Mouse (Mus musculus) forebrain, postnatal 0 days (tissue): ENCODE results near the gene Wdr70. TPM values are rescaled to one million over a fixed set of nuclear protein-coding genes. Genes with fewer than 3 reads are reported as not detected.
A peak's percentile ranks its signal among the peaks of the same experiment; 100 is the strongest.

Source experiments
- ATAC-seq: fragments of 200-750 bp; cut with Nextera tagmentation; 2 replicates; pipeline ENCODE4 v1.8.0; 2017; ENCODE audit warnings: mild to moderate bottlenecking, moderate library complexity
- DNase-seq: peaks from one replicate; pipeline ENCODE4 v3.0.0-alpha.2; 2015
- H3K27ac ChIP-seq: fragments of 300-500 bp; sonication (generic); 2 replicates; pipeline ENCODE4 v1.5.1; 2014; ENCODE audit warnings: low read depth, mild to moderate bottlenecking, antibody characterized with exemption, low read length, moderate library complexity, mixed read lengths
- H3K27me3 ChIP-seq: fragments of 300-500 bp; sonication (generic); 2 replicates; pipeline ENCODE4 v1.6.1; 2014; ENCODE audit warnings: mild to moderate bottlenecking, low read length, mixed read lengths; ENCODE audit not compliant: insufficient read depth
- H3K36me3 ChIP-seq: fragments of 300-500 bp; sonication (generic); 2 replicates; pipeline ENCODE4 v1.6.1; 2014; ENCODE audit warnings: mild to moderate bottlenecking, moderate library complexity; ENCODE audit not compliant: insufficient read depth
- H3K4me1 ChIP-seq: fragments of 300-500 bp; sonication (generic); 2 replicates; pipeline ENCODE4 v1.6.1; 2014; ENCODE audit warnings: antibody characterized with exemption; ENCODE audit not compliant: insufficient read depth
- H3K4me2 ChIP-seq: fragments of 300-500 bp; sonication (generic); 2 replicates; pipeline ENCODE4 v1.6.1; 2014; ENCODE audit warnings: low read depth, mild to moderate bottlenecking, moderate library complexity
- H3K4me3 ChIP-seq: fragments of 300-500 bp; sonication (generic); 2 replicates; pipeline ENCODE4 v1.5.1; 2014; ENCODE audit warnings: low read depth, low read length, mixed read lengths
- H3K9ac ChIP-seq: fragments of 300-500 bp; sonication (generic); 2 replicates; pipeline ENCODE4 v1.6.1; 2014; ENCODE audit warnings: mild to moderate bottlenecking
- H3K9me3 ChIP-seq: fragments of 300-500 bp; sonication (generic); 2 replicates; pipeline ENCODE4 v1.6.1; 2016; ENCODE audit warnings: low read length
- CTCF ChIP-seq: sonication (generic); IDR thresholded peaks from 2 replicates; pipeline ENCODE4 v1.5.1; 2016; ENCODE audit warnings: antibody characterized with exemption, control low read depth, low read depth
- WGBS: fragments of 180-500 bp; shearing (Covaris S2); extraction: QIAGEN DNeasy Blood & Tissue Kit; methylation state at CpG from one replicate; pipeline ENCODE4 v1.1.7; 2014; 5-methylcytosine and 5-hydroxymethylcytosine counted together
- polyA plus RNA-seq: library from polyadenylated mRNA; unstranded; fragments of >200 nt; fragmentation: Nextera tagmentation; extraction: Ambion mirVana; gene quantifications from 2 replicates; pipeline ENCODE4 v1.2.1, GENCODE M21; 2015
- total RNA-seq: library from RNA; depleted of rRNA; stranded (reverse); fragments of >200 nt; gene quantifications from 2 replicates; pipeline ENCODE4 v1.2.3, GENCODE M21; 2014

Gene Wdr70
- total and polyA plus RNA-seq, 2 experiments from 2014 or later: 66.8 to 71.3 TPM

GRCm38 (mm10) chr15:7886591-7886990 is 212.4 kb downstream of the Wdr70 start:
- no peaks in the 10 kb centered on the region for H3K9me3 ChIP-seq

GRCm38 (mm10) chr15:7885106-7885505 is 213.9 kb downstream of the Wdr70 start:
- Histone ChIP-seq H3K9ac (no peak overlapping the region), H3K27ac (no peak overlapping the region), H3K36me3 (peaks cover 3% of the 10 kb centered on the region), H3K27me3 (no peaks in the 10 kb centered on the region), H3K4me1 (no peaks in the 10 kb centered on the region), H3K4me2 (no peak overlapping the region), H3K9me3 (no peaks in the 10 kb centered on the region), H3K4me3 (no peak overlapping the region)
- no peak for DNase-seq
- no peak for ATAC-seq
- 66% methylated on average over 10 of the region's 10 CpGs for WGBS
- no peak for TF ChIP-seq CTCF

More at GRCm38 (mm10) chr15:7886591-7886990, 212.4 kb downstream of the Wdr70 start:
- DNase-seq (no peak), ATAC-seq (no peak)
- Histone ChIP-seq H3K4me3 (no peak overlapping the region), H3K9ac (no peak overlapping the region), H3K27me3 (no peaks in the 10 kb centered on the region), H3K27ac (no peak overlapping the region), H3K4me2 (no peak overlapping the region), H3K36me3 (no peaks in the 10 kb centered on the region; the same call in 1 of the 2 replicates), H3K4me1 (no peaks in the 10 kb centered on the region)
- WGBS: 93% methylated on average over 8 of the region's 8 CpGs
- no peak for TF ChIP-seq CTCF

- WGBS: 95% methylated on average over 11 of the region's 11 CpGs
- Histone ChIP-seq H3K4me2 (no peak overlapping the region), H3K4me3 (no peak overlapping the region), H3K9me3 (no peaks in the 10 kb centered on the region), H3K9ac (no peak overlapping the region), H3K36me3 (peaks cover 3% of the 10 kb centered on the region), H3K27me3 (no peaks in the 10 kb centered on the region), H3K27ac (no peak overlapping the region), H3K4me1 (no peaks in the 10 kb centered on the region)
- DNase-seq (no peak), ATAC-seq (no peak)
- TF ChIP-seq CTCF: no peak
Observed at GRCm38 (mm10) chr15:7884181-7884580, 214.8 kb downstream of the Wdr70 start.

- no peak for TF ChIP-seq CTCF
- Histone ChIP-seq H3K27me3 (no peaks in the 10 kb centered on the region), H3K36me3 (peaks cover 3% of the 10 kb centered on the region), H3K9ac (no peak overlapping the region), H3K4me3 (no peak overlapping the region), H3K27ac (no peak overlapping the region), H3K4me1 (no peaks in the 10 kb centered on the region), H3K4me2 (no peak overlapping the region), H3K9me3 (no peaks in the 10 kb centered on the region)
- DNase-seq: no peak
- ATAC-seq: no peak
- 77% methylated on average over 7 of the region's 7 CpGs for WGBS
Observed at GRCm38 (mm10) chr15:7879956-7880355, 219.1 kb downstream of the Wdr70 start.

GRCm38 (mm10) chr15:7878861-7879260 is 220.1 kb downstream of the Wdr70 start:
- Histone ChIP-seq H3K27me3 (no peaks in the 10 kb centered on the region), H3K27ac (no peak overlapping the region), H3K4me1 (no peaks in the 10 kb centered on the region), H3K4me3 (no peak overlapping the region), H3K9me3 (no peaks in the 10 kb centered on the region), H3K4me2 (no peak overlapping the region), H3K36me3 (peaks cover 3% of the 10 kb centered on the region), H3K9ac (no peak overlapping the region)
- DNase-seq (no peak), ATAC-seq (no peak)
- TF ChIP-seq CTCF: no peak
- 92% methylated on average over 10 of the region's 10 CpGs for WGBS

- ATAC-seq (peak; percentile 16; the same call in 1 of the 2 replicates), DNase-seq (no peak)
- Histone ChIP-seq H3K4me2 (no peak overlapping the region), H3K27me3 (no peaks in the 10 kb centered on the region), H3K4me3 (no peak overlapping the region), H3K9ac (no peak overlapping the region), H3K9me3 (no peaks in the 10 kb centered on the region), H3K27ac (no peak overlapping the region), H3K4me1 (no peaks in the 10 kb centered on the region), H3K36me3 (peaks cover 3% of the 10 kb centered on the region)
- TF ChIP-seq CTCF: no peak
- WGBS: 57% methylated on average over 22 of the region's 22 CpGs
Observed at GRCm38 (mm10) chr15:7877560-7878467, 221.2 kb downstream of the Wdr70 start.

- Histone ChIP-seq H3K36me3 (peaks cover 3% of the 10 kb centered on the region; the same call in 1 of the 2 replicates), H3K4me1 (no peaks in the 10 kb centered on the region), H3K27ac (no peak overlapping the region), H3K9ac (no peak overlapping the region), H3K4me2 (no peak overlapping the region), H3K9me3 (no peaks in the 10 kb centered on the region), H3K4me3 (no peak overlapping the region), H3K27me3 (no peaks in the 10 kb centered on the region)
- ATAC-seq: no peak
- DNase-seq: no peak
- 64% methylated on average over 6 of the region's 6 CpGs for WGBS
- TF ChIP-seq CTCF: no peak
Observed at GRCm38 (mm10) chr15:7875879-7876278, 223.1 kb downstream of the Wdr70 start.
